25 mouse cellular contexts compared by ENCODE assay signal in genomic region chr14:33888387-33889035, GRCm38 (mm10). TPM values are rescaled to one million over a fixed set of nuclear protein-coding genes. Genes with fewer than 3 reads are reported as not detected.
DNase-seq lines count a peak whose midpoint lies in the region; ATAC-seq and TF ChIP-seq lines count a peak whose summit lies in the region.
"Had no signal": no experiment of that assay in that cellular context is flagged by ENCODE, and none has a peak within 500 bp of the region (broad histone marks: within the 10 kb centered on the region; RNA-seq: fewer than 3 reads in every experiment).

No protein-coding gene starts in this region.

- no peak overlapping the region for H3K4me2 ChIP-seq in hindbrain, embryonic 15.5 days
- no peak overlapping the region for H3K4me2 ChIP-seq in hindbrain, embryonic 13.5 days
- H3K4me2 ChIP-seq in midbrain, postnatal 0 days (ENCODE audit: low read depth, low read length, poor library complexity, severe bottlenecking): no peak overlapping the region
- no peak overlapping the region for H3K4me2 ChIP-seq in midbrain, embryonic 15.5 days
- H3K4me2 ChIP-seq: embryonic facial prominence, embryonic 12.5 days; forebrain, embryonic 13.5 days; liver, embryonic 11.5 days; lung, embryonic 14.5 days; midbrain, embryonic 13.5 days had no signal

- DNase-seq in midbrain, postnatal 0 days (ENCODE audit: low spot score): peak; percentile 70
- peak; percentile 11 to 14 for DNase-seq in cerebellum, adult 18-20 months
- peak; percentile 14 to 17 for DNase-seq in cerebellum, postnatal 36 days
- no peak for DNase-seq in kidney, postnatal 10 days
- DNase-seq: adrenal gland, postnatal 36 days; kidney, adult 8-10 months; kidney, postnatal 25 days; lung, embryonic 14.5 days had no signal

- H3K36me3 ChIP-seq in hindbrain, embryonic 15.5 days: no peaks in the 10 kb centered on the region
- H3K36me3 ChIP-seq in hindbrain, embryonic 13.5 days: no peaks in the 10 kb centered on the region
- H3K36me3 ChIP-seq in midbrain, postnatal 0 days (ENCODE audit: insufficient read depth, low read length): no peaks in the 10 kb centered on the region
- no peaks in the 10 kb centered on the region for H3K36me3 ChIP-seq in midbrain, embryonic 15.5 days (replicated peaks)
- H3K36me3 ChIP-seq: embryonic facial prominence, embryonic 12.5 days; heart, embryonic 10.5 days; midbrain, embryonic 13.5 days had no signal

- WGBS in hindbrain, embryonic 15.5 days: 43% methylated on average over 11 of the region's 11 CpGs
- 57% methylated on average over 11 of the region's 11 CpGs for WGBS in hindbrain, embryonic 13.5 days
- 54% methylated on average over 11 of the region's 11 CpGs for WGBS in midbrain, postnatal 0 days
- WGBS in midbrain, embryonic 15.5 days: 55% methylated on average over 11 of the region's 11 CpGs

- H3K9me3 ChIP-seq in hindbrain, embryonic 15.5 days: no peaks in the 10 kb centered on the region
- H3K9me3 ChIP-seq in hindbrain, embryonic 13.5 days: no peaks in the 10 kb centered on the region
- no peaks in the 10 kb centered on the region for H3K9me3 ChIP-seq in midbrain, postnatal 0 days (ENCODE audit: low read length)
- no peaks in the 10 kb centered on the region for H3K9me3 ChIP-seq in midbrain, embryonic 15.5 days
- H3K9me3 ChIP-seq: embryonic facial prominence, embryonic 12.5 days; forebrain, embryonic 13.5 days; heart, embryonic 10.5 days; midbrain, embryonic 13.5 days had no signal

- H3K4me1 ChIP-seq in hindbrain, embryonic 15.5 days (replicated peaks): no peaks in the 10 kb centered on the region
- H3K4me1 ChIP-seq in hindbrain, embryonic 13.5 days (replicated peaks): peaks cover 5% of the 10 kb centered on the region; the same call in 1 of the 2 replicates
- no peaks in the 10 kb centered on the region for H3K4me1 ChIP-seq in midbrain, postnatal 0 days (ENCODE audit: insufficient read depth, low read length)
- no peaks in the 10 kb centered on the region for H3K4me1 ChIP-seq in midbrain, embryonic 15.5 days
- H3K4me1 ChIP-seq: embryonic facial prominence, embryonic 12.5 days; forebrain, embryonic 13.5 days; midbrain, embryonic 13.5 days had no signal

- peak; percentile 61; the same call in 1 of the 2 replicates for ATAC-seq in hindbrain, embryonic 15.5 days (ENCODE audit: low FRiP score, low read depth)
- no peak for ATAC-seq in hindbrain, embryonic 13.5 days (ENCODE audit: low FRiP score)
- peak; percentile 81; the same call in 1 of the 2 replicates for ATAC-seq in midbrain, postnatal 0 days (ENCODE audit: low FRiP score)
- no peak for ATAC-seq in midbrain, embryonic 15.5 days (replicated peaks)
- ATAC-seq in inflammation-experienced regulatory T-cells, adult 6 months: no peak
- ATAC-seq: forebrain, embryonic 13.5 days; midbrain, embryonic 13.5 days had no signal

- H3K9ac ChIP-seq in hindbrain, embryonic 15.5 days: no peak overlapping the region
- no peak overlapping the region for H3K9ac ChIP-seq in hindbrain, embryonic 13.5 days
- H3K9ac ChIP-seq in midbrain, postnatal 0 days (replicated peaks; ENCODE audit: low read length, poor library complexity, severe bottlenecking): no peak overlapping the region
- H3K9ac ChIP-seq in midbrain, embryonic 15.5 days: no peak overlapping the region
- H3K9ac ChIP-seq: embryonic facial prominence, embryonic 12.5 days; forebrain, embryonic 13.5 days; lung, embryonic 14.5 days; midbrain, embryonic 13.5 days had no signal

- TF ChIP-seq CTCF in midbrain, postnatal 0 days (IDR thresholded peaks at IDR 0.05): no peak

- H3K27ac ChIP-seq in hindbrain, embryonic 15.5 days (replicated peaks): no peak overlapping the region
- H3K27ac ChIP-seq in hindbrain, embryonic 13.5 days: no peak overlapping the region
- no peak overlapping the region for H3K27ac ChIP-seq in midbrain, postnatal 0 days (ENCODE audit: low read depth, low read length)
- no peak overlapping the region for H3K27ac ChIP-seq in midbrain, embryonic 15.5 days
- H3K27ac ChIP-seq: embryonic facial prominence, embryonic 12.5 days; forebrain, embryonic 13.5 days; heart, embryonic 10.5 days; midbrain, embryonic 13.5 days had no signal

- H3K27me3 ChIP-seq in hindbrain, embryonic 15.5 days: no peaks in the 10 kb centered on the region
- 0 out of 2 replicates have a peak, but pooled peaks cover 2% of the 10 kb centered on the region for H3K27me3 ChIP-seq in hindbrain, embryonic 13.5 days
- no peaks in the 10 kb centered on the region for H3K27me3 ChIP-seq in midbrain, postnatal 0 days (ENCODE audit: insufficient read depth, low read length)
- H3K27me3 ChIP-seq in midbrain, embryonic 15.5 days (replicated peaks): no peaks in the 10 kb centered on the region
- H3K27me3 ChIP-seq: CH12.LX; embryonic facial prominence, embryonic 12.5 days; forebrain, embryonic 13.5 days; midbrain, embryonic 13.5 days had no signal

- H3K4me3 ChIP-seq in hindbrain, embryonic 15.5 days: no peak overlapping the region
- H3K4me3 ChIP-seq in hindbrain, embryonic 13.5 days: no peak overlapping the region
- no peak overlapping the region for H3K4me3 ChIP-seq in midbrain, postnatal 0 days (ENCODE audit: low read depth, low read length)
- no peak overlapping the region for H3K4me3 ChIP-seq in midbrain, embryonic 15.5 days
- H3K4me3 ChIP-seq: embryonic facial prominence, embryonic 12.5 days; erythroblast, embryonic 14.5 days; forebrain, embryonic 13.5 days; heart, embryonic 10.5 days; midbrain, embryonic 13.5 days; myocyte had no signal

RNA-seq across cellular contexts. Expression of gene Gdf10, which starts 34.9 kb away (rescaled TPM):
- polyA plus RNA-seq in hindbrain, embryonic 15.5 days (2015; fragmentation: Nextera tagmentation; extraction: Ambion mirVana): 10.0 and 16.1 TPM in 2 replicates
- polyA plus RNA-seq in hindbrain, embryonic 13.5 days (2015; fragmentation: Nextera tagmentation; extraction: Ambion mirVana): 5.2 and 5.6 TPM in 2 replicates
- 5.3 and 13.3 TPM in 2 replicates for total RNA-seq in midbrain, postnatal 0 days (2014; rRNA removed)
- 3.2 and 3.7 TPM in 2 replicates for polyA plus RNA-seq in midbrain, postnatal 0 days (2015; fragmentation: Nextera tagmentation; extraction: Ambion mirVana)
- polyA plus RNA-seq in midbrain, embryonic 15.5 days (2015; fragmentation: Nextera tagmentation; extraction: Ambion mirVana): 4.3 and 5.2 TPM in 2 replicates
- not detected for polyA plus RNA-seq in inflammation-experienced regulatory T-cells, adult 6 months (2017; shearing (Covaris generic))
- total RNA-seq: CH12.LX, MEL had no signal
- polyA plus RNA-seq: erythroblast, embryonic 14.5 days; myocyte had no signal

RNA-seq across cellular contexts. Expression of gene Gdf2, which starts 52.3 kb away (rescaled TPM):
- polyA plus RNA-seq in hindbrain, embryonic 15.5 days (2015; fragmentation: Nextera tagmentation; extraction: Ambion mirVana): 0.06 TPM in 1 of 2 replicates, not detected in the other
- polyA plus RNA-seq in hindbrain, embryonic 13.5 days (2015; fragmentation: Nextera tagmentation; extraction: Ambion mirVana): not detected in 2 replicates
- total RNA-seq in midbrain, postnatal 0 days (2014; rRNA removed): 0.09 and 0.11 TPM in 2 replicates
- polyA plus RNA-seq in midbrain, postnatal 0 days (2015; fragmentation: Nextera tagmentation; extraction: Ambion mirVana): not detected in 2 replicates
- not detected in 2 replicates for polyA plus RNA-seq in midbrain, embryonic 15.5 days (2015; fragmentation: Nextera tagmentation; extraction: Ambion mirVana)
- polyA plus RNA-seq in inflammation-experienced regulatory T-cells, adult 6 months (2017; shearing (Covaris generic)): not detected
- total RNA-seq: adrenal gland, postnatal 36 days; CH12.LX; gastrocnemius, postnatal 4 days; left cerebral cortex, adult 8-10 months; MEL had no signal
- polyA plus RNA-seq: cortical plate, adult 2 months; embryonic facial prominence, embryonic 12.5 days; erythroblast, embryonic 14.5 days; forebrain, embryonic 13.5 days; lung, embryonic 14.5 days; midbrain, embryonic 13.5 days; myocyte; small intestine, adult 2 months had no signal

Comparison
In these comparisons a context has a peak if more than half of its experiments do, and no peak if none do; other contexts are left out.
1. ATAC-seq: peak in hindbrain, embryonic 15.5 days (single experiment) and midbrain, postnatal 0 days (single experiment); none in hindbrain, embryonic 13.5 days (single experiment), midbrain, embryonic 15.5 days (single experiment) and inflammation-experienced regulatory T-cells, adult 6 months (single experiment).